Mouse (Mus musculus): ENCODE data around the gene Ralgps1.

- TF ChIP-seq EP300 (IDR thresholded peaks at IDR 0.05) (peak; percentile 57; the same call in 1 of the 2 replicates), CTCF (IDR thresholded peaks at IDR 0.05) (no peak)
These were observed 50.7 kb downstream of the Ralgps1 start for GRCm38 (mm10) chr2:33320568-33320967.
